ENCODE assay signal across 8 mouse cellular contexts in genomic region chrX:48343461-48343952, GRCm38 (mm10). TPM values are rescaled to one million over a fixed set of nuclear protein-coding genes. Genes with fewer than 3 reads are reported as not detected.
A peak's percentile ranks its signal among the peaks of the same experiment; 100 is the strongest.
DNase-seq lines count a peak whose midpoint lies in the region; ATAC-seq and TF ChIP-seq lines count a peak whose summit lies in the region.

No protein-coding gene starts in this region.

- peak; percentile 89 for ATAC-seq in heart, embryonic 11.5 days (replicated peaks; ENCODE audit: insufficient number of reproducible peaks, low FRiP score, low TSS enrichment)
- ATAC-seq in kidney, embryonic 16.5 days (ENCODE audit: low FRiP score, low TSS enrichment): peak; percentile 93

- peak; percentile 98 for DNase-seq in brain, embryonic 14.5 days (ENCODE audit: low read depth)
- peak; percentile 82 for DNase-seq in liver, adult 2 months (ENCODE audit: extremely low read depth, low read depth, low spot score)
- peak; percentile 90 for DNase-seq in splenic B cell, adult 2 months (ENCODE audit: low read depth, low spot score)

- peaks cover 2% of the 10 kb centered on the region for H3K79me3 ChIP-seq in C2C12 (ENCODE audit: low read depth)

- H3K79me2 ChIP-seq in C2C12 (ENCODE audit: control insufficient read depth, insufficient read depth) (no peaks in the 10 kb centered on the region), myocyte (ENCODE audit: control insufficient read depth, insufficient read depth) (peaks cover under 1% of the 10 kb centered on the region)
- no peaks in the 10 kb centered on the region; the same call in 1 of the 2 replicates for H3K79me2 ChIP-seq in liver, adult 2 months (ENCODE audit: control insufficient read depth, insufficient read depth, low read length)

- peak overlapping the region; percentile 74 for H3ac ChIP-seq in C2C12 (ENCODE audit: control insufficient read depth, insufficient read length, low read depth)
- H3ac ChIP-seq in myocyte (ENCODE audit: control insufficient read depth, insufficient read length): peak overlapping the region; percentile 4

- H3K4me2 ChIP-seq in heart, embryonic 11.5 days: peak overlapping the region; percentile 82
- H3K4me2 ChIP-seq in kidney, embryonic 16.5 days (replicated peaks; ENCODE audit: low read depth, low read length): peak overlapping the region; percentile 72
- H3K4me2 ChIP-seq in myocyte (ENCODE audit: low read depth): peak overlapping the region; percentile 77

- H3K36me3 ChIP-seq in C2C12 (ENCODE audit: control insufficient read depth, insufficient read depth): no peaks in the 10 kb centered on the region
- H3K36me3 ChIP-seq in erythroblast, embryonic 14.5 days (ENCODE audit: control insufficient read depth): no peaks in the 10 kb centered on the region
- no peaks in the 10 kb centered on the region for H3K36me3 ChIP-seq in heart, embryonic 11.5 days (ENCODE audit: control insufficient read depth, insufficient read depth, low read length)
- no peaks in the 10 kb centered on the region for H3K36me3 ChIP-seq in kidney, embryonic 16.5 days (ENCODE audit: insufficient read depth, low read length)
- no peaks in the 10 kb centered on the region for H3K36me3 ChIP-seq in liver, adult 2 months (ENCODE audit: control insufficient read depth, insufficient read depth, low read length)
- no peaks in the 10 kb centered on the region for H3K36me3 ChIP-seq in myocyte (ENCODE audit: control insufficient read depth, insufficient read depth)
- H3K36me3 ChIP-seq in splenic B cell, adult 2 months (ENCODE audit: control insufficient read depth, insufficient read depth, low read length, poor library complexity, severe bottlenecking): no peaks in the 10 kb centered on the region

- peaks cover 43% of the 10 kb centered on the region for H3K4me1 ChIP-seq in erythroblast, embryonic 14.5 days (ENCODE audit: control insufficient read depth)
- H3K4me1 ChIP-seq in heart, embryonic 11.5 days (ENCODE audit: control insufficient read depth, insufficient read depth, low read length): no peaks in the 10 kb centered on the region
- H3K4me1 ChIP-seq in kidney, embryonic 16.5 days (ENCODE audit: insufficient read depth, low read length): peaks cover 10% of the 10 kb centered on the region
- H3K4me1 ChIP-seq in liver, adult 2 months (ENCODE audit: control insufficient read depth, insufficient read depth, low read length): peaks cover 9% of the 10 kb centered on the region; the same call in 1 of the 2 replicates

- peak overlapping the region; percentile 62 for H3K27ac ChIP-seq in heart, embryonic 11.5 days (ENCODE audit: low read depth, low read length)
- H3K27ac ChIP-seq in kidney, embryonic 16.5 days (ENCODE audit: low read length): peak overlapping the region; percentile 80
- no peak overlapping the region; the same call in 1 of the 2 replicates for H3K27ac ChIP-seq in liver, adult 2 months (replicated peaks; ENCODE audit: insufficient read depth, low read depth, low read length)

- H3K9ac ChIP-seq in heart, embryonic 11.5 days (ENCODE audit: low read depth, low read length): peak overlapping the region; percentile 65
- H3K9ac ChIP-seq in kidney, embryonic 16.5 days (replicated peaks; ENCODE audit: low read length): peak overlapping the region; percentile 72
- H3K9ac ChIP-seq in liver, adult 2 months (ENCODE audit: low read depth, low read length): peak overlapping the region; percentile 89

- H3K9me3 ChIP-seq in erythroblast, embryonic 14.5 days (ENCODE audit: control insufficient read depth, low read length): peaks cover 9% of the 10 kb centered on the region; the same call in 1 of the 2 replicates
- no peaks in the 10 kb centered on the region for H3K9me3 ChIP-seq in heart, embryonic 11.5 days (replicated peaks; ENCODE audit: control insufficient read depth, low read length)
- H3K9me3 ChIP-seq in kidney, embryonic 16.5 days (ENCODE audit: low read length): 0 out of 2 replicates have a peak, but pooled peaks cover 3% of the 10 kb centered on the region

- 6% methylated on average over 33 of the region's 36 CpGs for WGBS in heart, embryonic 11.5 days (ENCODE audit: insufficient replicate concordance)
- WGBS in kidney, embryonic 16.5 days: 6% methylated on average over 27 of the region's 36 CpGs
- 2% methylated on average over 20 of the region's 36 CpGs for WGBS in liver, adult 2 months

- TF ChIP-seq CTCF in C2C12 (IDR thresholded peaks at IDR 0.05; ENCODE audit: control insufficient read depth, insufficient read depth, insufficient read length): no peak
- no peak for TF ChIP-seq CTCF in brain, embryonic 14.5 days (IDR thresholded peaks at IDR 0.05; ENCODE audit: borderline replicate concordance, extremely low read depth, insufficient read depth, insufficient read length)
- no peak for TF ChIP-seq CTCF in liver, adult 2 months (IDR thresholded peaks at IDR 0.05; ENCODE audit: low read depth, low read length)

- no peaks in the 10 kb centered on the region for H3K27me3 ChIP-seq in C2C12 (ENCODE audit: control insufficient read depth, insufficient read depth, insufficient read length)
- H3K27me3 ChIP-seq in erythroblast, embryonic 14.5 days (ENCODE audit: control insufficient read depth): peaks cover 75% of the 10 kb centered on the region
- H3K27me3 ChIP-seq in heart, embryonic 11.5 days (ENCODE audit: control insufficient read depth, insufficient read depth, low read length): peaks cover 17% of the 10 kb centered on the region
- H3K27me3 ChIP-seq in kidney, embryonic 16.5 days (ENCODE audit: insufficient read depth, low read length): no peaks in the 10 kb centered on the region; the same call in 1 of the 2 replicates
- no peaks in the 10 kb centered on the region for H3K27me3 ChIP-seq in liver, adult 2 months (ENCODE audit: control insufficient read depth, insufficient read depth, low read length)
- no peaks in the 10 kb centered on the region for H3K27me3 ChIP-seq in myocyte (ENCODE audit: control insufficient read depth, insufficient read depth, insufficient read length)
- no peaks in the 10 kb centered on the region for H3K27me3 ChIP-seq in splenic B cell, adult 2 months (ENCODE audit: control insufficient read depth, insufficient read depth, low read length, poor library complexity, severe bottlenecking)

- H3K4me3 ChIP-seq in C2C12 (ENCODE audit: insufficient read depth, poor library complexity, severe bottlenecking) (peak overlapping the region; percentile 43), myocyte (peak overlapping the region; percentile 48)
- H3K4me3 ChIP-seq in erythroblast, embryonic 14.5 days (replicated peaks): peak overlapping the region; percentile 86
- H3K4me3 ChIP-seq in heart, embryonic 11.5 days (ENCODE audit: low read depth, low read length): peak overlapping the region; percentile 59
- peak overlapping the region; percentile 61 for H3K4me3 ChIP-seq in kidney, embryonic 16.5 days (ENCODE audit: low read length)
- peak overlapping the region; percentile 81 for H3K4me3 ChIP-seq in liver, adult 2 months (ENCODE audit: insufficient read depth, low read depth, low read length)

- TF ChIP-seq POLR2A in brain, embryonic 14.5 days (IDR thresholded peaks at IDR 0.05; ENCODE audit: borderline replicate concordance, extremely low read depth, insufficient read depth, insufficient read length, poor library complexity, severe bottlenecking): peak; percentile 59; the same call in 1 of the 2 replicates
- no peak for TF ChIP-seq POLR2A in liver, adult 2 months (IDR thresholded peaks at IDR 0.05; ENCODE audit: extremely low read depth, insufficient read depth, low read length)
- peak; percentile 94 for TF ChIP-seq POLR2A in myocyte (IDR thresholded peaks at IDR 0.05; ENCODE audit: insufficient read length, low read depth)

TF ChIP-seq in C2C12, 6 proteins besides CTCF, POLR2A, EP300 and RAD21:
- TF ChIP-seq USF1 (IDR thresholded peaks at IDR 0.05; ENCODE audit: low read depth): no peak
- TF ChIP-seq MAX (IDR thresholded peaks at IDR 0.05): no peak
- no peak for TF ChIP-seq MYOG (IDR thresholded peaks at IDR 0.05; ENCODE audit: control insufficient read depth, extremely low read depth, insufficient read length)
- TF ChIP-seq CEBPB (IDR thresholded peaks at IDR 0.05; ENCODE audit: low read depth): no peak

TF ChIP-seq in myocyte, 11 proteins besides CTCF, POLR2A, EP300 and RAD21:
- TF ChIP-seq SRF (IDR thresholded peaks at IDR 0.05; ENCODE audit: control insufficient read depth, insufficient read length, low read depth): no peak
- peak; percentile 92 for TF ChIP-seq POLR2AphosphoS2 (IDR thresholded peaks at IDR 0.05; ENCODE audit: insufficient read length, low read depth)
- no peak for TF ChIP-seq MYOG (IDR thresholded peaks at IDR 0.05; ENCODE audit: control insufficient read depth in 1 of 3, insufficient read depth in 1 of 3, insufficient read length in 2 of 3, low read depth in 2 of 3)
- TF ChIP-seq CEBPB (IDR thresholded peaks at IDR 0.05; ENCODE audit: insufficient read depth, poor library complexity, severe bottlenecking): no peak
- TF ChIP-seq MAX (IDR thresholded peaks at IDR 0.05; ENCODE audit: low read depth): no peak
- peak; percentile 41 for TF ChIP-seq REST (IDR thresholded peaks at IDR 0.05; ENCODE audit: insufficient read depth, insufficient read length)
- TF ChIP-seq USF1 (IDR thresholded peaks at IDR 0.05; ENCODE audit: low read depth): no peak
- no peak for TF ChIP-seq TCF12 (IDR thresholded peaks at IDR 0.05; ENCODE audit: insufficient read depth, poor library complexity, severe bottlenecking)
- TF ChIP-seq TCF3 (IDR thresholded peaks at IDR 0.05; ENCODE audit: insufficient read length, low read depth): no peak
- TF ChIP-seq E2F4 (IDR thresholded peaks at IDR 0.05; ENCODE audit: insufficient read depth): no peak
- peak in 1 of 3 experiments; percentile 14 for TF ChIP-seq MYOD1 (IDR thresholded peaks at IDR 0.05; ENCODE audit: control insufficient read depth in 1 of 3, insufficient read length in 2 of 3, low read depth in 2 of 3)

RNA-seq across cellular contexts. Expression of gene Bcorl1, which starts 2.3 kb away (rescaled TPM):
- polyA plus RNA-seq in C2C12 (2012; fragmentation: generic; extraction: Trizol): 3.7 TPM
- 5.1 and 11.3 TPM in 2 replicates for polyA plus RNA-seq in brain, embryonic 14.5 days (2012; rRNA removed)
- 1.6 and 1.9 TPM in 2 replicates for polyA plus RNA-seq in erythroblast, embryonic 14.5 days (2012)
- 4.7 and 6.6 TPM in 2 replicates for polyA plus RNA-seq in heart, embryonic 11.5 days (2014; fragmentation: Nextera tagmentation; extraction: Ambion mirVana)
- 5.6 and 6.2 TPM in 2 replicates for polyA plus RNA-seq in kidney, embryonic 16.5 days (2015; fragmentation: Nextera tagmentation; extraction: Ambion mirVana)
- total RNA-seq in liver, adult 2 months (2014; rRNA removed): 1.7 and 2.8 TPM in 2 replicates
- 1.6 and 2.2 TPM in 2 replicates for polyA plus RNA-seq in liver, adult 2 months (2012; rRNA removed)
- polyA plus RNA-seq in myocyte (2012; fragmentation: generic; extraction: Trizol): 4.5 TPM
